Mouse (Mus musculus): Measurements from ENCODE around the gene Mettl7b.
"Not testable (repeated sequence)": the region's sequence is repeated elsewhere in the genome, so short reads cannot be mapped to it uniquely, and the experiment has no call there.

Gene Mettl7b

GRCm38 (mm10) chr10:128960590-128961584 lies at the start of gene Mettl7b:
TSS of gene Mettl7b (minus strand) at chr10:128960988.
- in situ Hi-C loops (cut with MboI; ENCODE audit: unreplicated experiment in 2 of 2), result no loop called here

DNA sequence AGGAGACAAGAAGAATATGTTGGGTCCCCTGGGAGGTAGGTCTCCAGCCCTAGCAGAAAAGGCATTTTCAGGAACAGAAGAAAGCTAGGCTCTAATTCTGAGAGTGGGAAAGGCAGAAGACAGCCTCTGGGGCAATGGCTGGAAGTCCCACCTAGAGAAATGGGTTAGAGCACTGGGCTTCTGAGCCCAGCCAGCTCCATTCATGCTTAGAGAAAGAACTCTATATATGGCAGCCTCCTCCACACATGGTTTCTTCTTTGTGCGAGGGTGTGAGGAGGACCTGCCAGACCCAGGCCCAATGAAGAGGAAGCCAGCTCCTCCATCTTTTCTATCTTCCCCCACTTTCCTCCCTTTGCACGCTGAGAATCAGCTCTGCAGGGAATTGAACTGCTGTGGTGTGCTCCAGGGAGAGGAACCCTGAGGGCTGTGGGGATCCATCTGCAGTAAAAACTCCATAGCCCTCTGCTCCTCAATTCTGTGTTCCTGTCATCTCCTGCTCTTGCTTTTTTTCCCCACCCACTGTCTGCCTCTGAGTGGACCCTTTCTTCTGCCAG lies 49.6 kb upstream of the Mettl7b start, which contains the start of gene Olfr763:
Olfr763 (plus strand) TSS at position 504 of the 554 bp plus-strand sequence.
- in situ Hi-C loops (cut with MboI; ENCODE audit: unreplicated experiment in 2 of 2), result no loop called here

- in situ Hi-C loops (cut with MboI; ENCODE audit: unreplicated experiment in 2 of 2), result no loop called here
Measured at GRCm38 (mm10) chr10:129004032-129004920, 43.5 kb upstream of the Mettl7b start.

- in situ Hi-C loops (cut with MboI; ENCODE audit: unreplicated experiment in 2 of 2), result no loop called here
Measured at GRCm38 (mm10) chr10:128996523-128997040, 35.8 kb upstream of the Mettl7b start.

- in situ Hi-C loops (cut with MboI; ENCODE audit: unreplicated experiment in 2 of 2), result no loop called here
Measured at GRCm38 (mm10) chr10:128995796-128996195, 35.0 kb upstream of the Mettl7b start.

- in situ Hi-C loops (cut with MboI; ENCODE audit: unreplicated experiment in 2 of 2), result no loop called here
Measured at GRCm38 (mm10) chr10:128990994-128991393, 30.2 kb upstream of the Mettl7b start.

DNA sequence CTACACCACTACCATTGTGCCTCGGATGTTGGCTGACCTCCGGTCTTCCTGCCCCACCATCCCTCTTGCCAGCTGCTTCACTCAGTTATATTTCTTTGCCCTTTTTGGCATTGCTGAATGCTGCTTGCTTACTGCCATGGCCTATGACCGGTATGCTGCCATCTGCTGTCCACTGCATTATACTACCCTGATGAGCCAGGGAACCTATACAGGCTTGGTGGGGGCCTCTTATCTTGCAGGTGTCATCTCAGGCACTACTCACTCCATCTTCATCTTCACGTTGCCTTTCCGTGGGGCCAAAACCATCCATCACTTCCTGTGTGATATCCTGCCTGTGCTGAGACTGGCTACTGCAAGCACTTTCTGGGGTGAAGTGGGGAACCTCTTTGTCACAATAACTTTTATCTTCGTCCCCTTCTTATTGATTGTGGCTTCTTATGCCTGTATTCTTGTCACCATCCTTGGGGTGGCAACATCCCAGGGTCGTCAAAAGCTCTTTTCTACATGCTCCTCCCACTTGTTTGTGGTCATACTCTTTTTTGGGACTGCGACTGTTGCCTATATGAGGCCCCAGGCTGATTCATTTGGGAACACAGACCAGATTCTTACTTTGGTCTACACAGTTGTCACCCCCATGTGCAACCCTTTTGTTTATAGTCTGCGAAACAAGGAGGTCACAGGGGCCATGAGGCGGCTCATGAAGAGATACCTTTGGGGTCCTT lies 29.5 kb upstream of the Mettl7b start:
- in situ Hi-C loops (cut with MboI; ENCODE audit: unreplicated experiment in 2 of 2), result not testable (repeated sequence)

GRCm38 (mm10) chr10:128989131-128989530 lies 28.3 kb upstream of the Mettl7b start, which contains the start of gene Olfr9:
TSS of gene Olfr9 (plus strand) at chr10:128989431.
- in situ Hi-C loops (cut with MboI; ENCODE audit: unreplicated experiment in 2 of 2), result not testable (repeated sequence)

- in situ Hi-C loops (cut with MboI; ENCODE audit: unreplicated experiment in 2 of 2), result no loop called here
Measured at GRCm38 (mm10) chr10:128980644-128981365, 20.0 kb upstream of the Mettl7b start.

DNA sequence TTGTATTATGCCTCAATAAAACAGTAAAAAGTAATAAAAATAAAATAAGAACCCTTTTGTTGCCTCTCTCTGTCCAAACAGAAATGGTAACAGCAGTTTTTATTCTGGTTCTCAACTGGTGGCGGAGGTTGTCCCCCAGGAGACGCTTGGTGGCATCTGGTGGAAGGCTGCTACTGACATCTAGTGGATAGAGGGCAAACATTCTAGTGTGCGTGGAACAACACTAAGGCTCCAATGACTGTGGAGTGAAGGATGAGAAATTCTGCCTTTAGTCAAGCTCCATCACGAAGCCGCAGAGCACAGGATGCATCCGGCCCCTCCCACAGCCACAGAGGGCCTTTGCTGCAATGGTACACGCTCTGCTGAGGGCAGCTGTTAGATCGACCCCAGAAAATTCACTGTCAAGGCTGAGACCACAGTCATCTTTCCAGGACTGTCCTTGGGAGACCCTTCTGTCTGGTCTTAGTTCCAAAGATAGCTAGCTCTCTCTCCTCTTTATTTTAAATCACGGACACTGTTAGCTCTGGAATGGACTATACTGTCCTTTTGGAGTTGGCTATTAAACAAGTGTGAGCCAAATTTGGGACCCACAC lies 16.8 kb upstream of the Mettl7b start:
- in situ Hi-C loops (cut with MboI; ENCODE audit: unreplicated experiment in 2 of 2), result loop anchor here in 1 of 2 experiments (10.0 kb wide), 1 partner anchor 133 kb away; no protein-coding TSS in a partner anchor

DNA sequence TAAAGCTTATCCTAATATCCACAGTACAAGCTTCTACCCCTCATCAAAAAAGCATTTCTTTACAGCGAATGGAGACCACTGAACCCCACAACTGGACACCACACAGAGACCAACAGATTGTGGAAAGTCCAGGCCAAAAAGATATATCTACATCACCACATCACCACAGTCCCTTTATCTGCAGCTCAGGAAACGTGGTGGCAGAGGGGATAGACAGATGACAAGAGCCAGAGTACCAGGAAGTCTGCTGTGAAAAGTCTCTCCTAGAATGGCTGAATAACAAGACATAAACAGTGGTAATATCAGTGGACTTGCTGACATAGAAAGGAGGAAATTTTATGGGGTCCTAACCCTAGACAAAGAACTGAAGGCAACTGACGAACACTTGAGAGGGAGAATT lies 15.6 kb upstream of the Mettl7b start:
- in situ Hi-C loops (cut with MboI; ENCODE audit: unreplicated experiment in 2 of 2), result loop anchor here in 1 of 2 experiments (10.0 kb wide), 1 partner anchor 132 kb away; no protein-coding TSS in a partner anchor

- in situ Hi-C loops (cut with MboI; ENCODE audit: unreplicated experiment in 2 of 2), result loop anchor here in 1 of 2 experiments (10.0 kb wide), 1 partner anchor 128 kb away; no protein-coding TSS in a partner anchor
Measured at GRCm38 (mm10) chr10:128972841-128973240, 12.1 kb upstream of the Mettl7b start.

DNA sequence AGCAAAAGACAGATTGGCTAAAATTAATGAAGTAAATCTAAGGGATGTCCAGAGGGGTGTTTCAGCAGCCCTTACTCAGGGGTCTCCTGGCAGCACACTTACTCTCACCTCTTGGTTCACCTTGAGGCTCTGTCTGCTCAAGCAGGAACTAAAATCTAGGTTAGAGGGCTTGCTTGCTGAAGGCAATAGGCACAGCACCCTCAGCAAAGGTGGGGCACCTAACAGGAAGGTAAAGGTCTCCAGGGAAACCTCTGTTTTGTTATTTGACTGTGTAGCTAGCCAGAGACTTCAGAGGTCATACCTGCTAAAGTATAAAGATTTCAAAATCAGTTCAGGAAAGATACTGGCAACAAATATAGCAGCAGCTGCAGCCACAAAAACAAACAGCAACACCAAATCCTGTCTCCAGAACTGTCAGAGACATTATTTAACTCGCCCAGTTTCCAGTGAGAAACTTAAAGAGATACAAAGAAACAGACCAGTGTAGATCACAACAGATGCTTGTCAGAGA lies 10.0 kb upstream of the Mettl7b start:
- in situ Hi-C loops (cut with MboI; ENCODE audit: unreplicated experiment in 2 of 2), result loop anchor here in 1 of 2 experiments (10.0 kb wide), 1 partner anchor 126 kb away; no protein-coding TSS in a partner anchor

DNA sequence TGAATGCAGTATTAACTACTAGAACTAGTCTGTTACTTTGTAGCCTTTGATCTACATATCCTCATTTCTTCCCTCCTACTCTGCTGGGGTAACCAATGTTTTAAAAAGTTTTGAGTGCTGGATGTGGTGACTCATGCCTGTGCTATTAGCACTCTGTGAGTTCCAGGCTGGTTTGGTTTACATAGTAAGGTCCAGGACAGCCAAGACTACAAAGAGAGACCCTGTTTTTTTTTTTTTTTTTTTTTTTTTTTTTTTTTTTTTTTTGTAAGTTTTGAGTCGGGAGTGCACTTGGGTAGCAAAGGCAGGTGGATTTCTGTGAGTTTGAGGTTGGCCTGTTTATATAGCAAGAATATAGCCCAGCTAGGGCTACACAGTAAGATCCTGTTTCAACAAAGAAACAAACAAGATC lies 7.6 kb upstream of the Mettl7b start:
- in situ Hi-C loops (cut with MboI; ENCODE audit: unreplicated experiment in 2 of 2), result no loop called here

DNA sequence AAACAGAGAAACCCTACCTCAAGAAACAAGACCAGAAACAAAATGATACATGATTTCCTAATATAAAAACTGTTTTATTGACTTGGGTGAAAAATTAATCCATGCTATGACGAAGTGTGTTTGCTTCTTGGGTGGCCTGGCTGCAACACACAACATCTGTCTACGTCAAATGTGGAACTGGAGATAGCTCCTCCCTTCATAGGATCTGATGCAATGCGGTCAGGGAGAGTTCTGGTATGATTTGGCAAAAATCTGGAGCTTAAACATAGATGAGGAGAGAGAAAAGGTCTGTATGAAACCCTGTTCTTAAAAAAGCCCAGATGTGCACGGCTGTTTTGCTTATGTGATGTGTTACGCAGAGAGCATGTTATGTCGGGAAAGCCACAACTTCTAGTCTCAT lies 5.1 kb upstream of the Mettl7b start:
- in situ Hi-C loops (cut with MboI; ENCODE audit: unreplicated experiment in 2 of 2), result no loop called here

- in situ Hi-C loops (cut with MboI; ENCODE audit: unreplicated experiment in 2 of 2), result no loop called here
Measured at GRCm38 (mm10) chr10:128964961-128965360, 4.2 kb upstream of the Mettl7b start.

DNA sequence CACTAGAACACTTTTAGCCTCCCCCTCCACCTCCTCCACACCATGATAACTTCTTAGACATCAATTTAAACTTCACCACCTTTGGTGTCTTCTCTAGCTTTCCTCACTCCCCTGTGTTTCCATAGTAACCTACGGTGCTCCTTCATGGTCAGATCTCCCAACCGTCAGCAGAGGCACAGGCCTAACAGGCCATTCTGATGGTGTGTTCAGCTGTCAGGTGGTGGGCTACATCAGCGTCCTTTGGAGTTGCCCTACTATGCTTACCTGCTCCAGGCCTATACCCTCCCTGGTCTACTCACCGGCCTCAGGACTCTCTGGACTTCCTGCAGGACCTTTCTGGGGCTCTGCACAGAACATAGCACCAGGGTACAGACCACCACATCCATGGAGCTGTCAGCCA lies 646 bp downstream of the Mettl7b start:
- in situ Hi-C loops (cut with MboI; ENCODE audit: unreplicated experiment in 2 of 2), result no loop called here

GRCm38 (mm10) chr10:128958340-128958739 lies 2.4 kb downstream of the Mettl7b start:
- in situ Hi-C loops (cut with MboI; ENCODE audit: unreplicated experiment in 2 of 2), result no loop called here

Measured in v-Abl transformed pro-B cells (cell line).